Comparison of ENCODE assay signal across 13 mouse cellular contexts in the genomic region with DNA sequence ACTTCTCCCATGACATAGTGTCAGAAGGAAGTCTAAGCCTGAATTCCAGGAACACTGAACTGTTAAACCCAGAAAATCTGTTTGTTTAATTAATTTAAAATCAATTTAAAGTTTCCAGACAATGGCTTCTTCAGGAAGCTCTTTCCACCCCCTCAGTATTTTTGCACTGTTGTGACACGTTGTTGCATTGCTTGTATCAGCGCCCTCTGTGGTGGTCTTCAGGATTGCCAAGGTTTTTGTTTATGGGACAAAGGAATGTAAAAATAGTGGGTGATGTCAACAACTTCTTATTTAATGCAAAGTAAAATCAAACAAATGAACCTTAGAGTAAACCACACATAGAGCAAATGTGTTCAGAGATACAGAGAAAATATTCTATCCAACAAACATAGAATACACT.
DNase-seq lines count a peak whose midpoint lies in the region; ATAC-seq and TF ChIP-seq lines count a peak whose summit lies in the region.
"Had no signal": no experiment of that assay in that cellular context is flagged by ENCODE, and none has a peak within 500 bp of the region (broad histone marks: within the 10 kb centered on the region; RNA-seq: fewer than 3 reads in every experiment).

No protein-coding gene starts in this region.

- in situ Hi-C loops in CH12.LX (cut with MboI; ENCODE audit: low pct_ligation_motif_present, low pct_unique_long_range_greater_than_20kb, low sequenced_read_pairs) = loop anchor here (25.0 kb wide), 1 partner anchor 244 kb away; the partner anchor contains the start of gene Nemp2

- peak; percentile 10 to 37 for DNase-seq in kidney, postnatal 4 days
- DNase-seq in kidney, postnatal 25 days = no peak
- DNase-seq in B cell, adult 2 months = peak; percentile 12 to 21
- peak; percentile 21 for DNase-seq in CH12.LX (ENCODE audit: extremely low read depth)
- DNase-seq in embryo, embryonic 11 days = peak; percentile 19
- no peak for DNase-seq in gastrocnemius, postnatal 10 days
- DNase-seq: gastrocnemius, postnatal 25 days; lung, postnatal 36 days; spleen, adult 18-20 months had no signal

- H3K36me3 ChIP-seq in CH12.LX (replicated peaks in 1 of 2; ENCODE audit: control insufficient read depth in 1 of 2, insufficient read depth in 1 of 2, low read length in 1 of 2) = no peaks in the 10 kb centered on the region
- H3K36me3 ChIP-seq in midbrain, embryonic 13.5 days = no peaks in the 10 kb centered on the region
- H3K36me3 ChIP-seq: forebrain, embryonic 10.5 days; kidney, embryonic 15.5 days had no signal

- no peak for TF ChIP-seq RAD21 in CH12.LX (IDR thresholded peaks at IDR 0.05; ENCODE audit: low read depth, low read length)

- no peak overlapping the region for H3K4me2 ChIP-seq in CH12.LX (ENCODE audit: insufficient read depth, low read depth, poor library complexity, severe bottlenecking)
- no peak overlapping the region for H3K4me2 ChIP-seq in midbrain, embryonic 13.5 days (replicated peaks)
- H3K4me2 ChIP-seq: kidney, embryonic 15.5 days had no signal

- peak in 1 of 2 experiments; percentile 46; a peak in 2 of 4 replicates for TF ChIP-seq CTCF in CH12.LX (conservative IDR thresholded peaks at IDR 0.05 in 1 of 2, IDR thresholded peaks at IDR 0.05 in 1 of 2; ENCODE audit: low read depth in 2 of 2, low read length in 2 of 2)

- no peaks in the 10 kb centered on the region for H3K27me3 ChIP-seq in CH12.LX (replicated peaks)
- H3K27me3 ChIP-seq in midbrain, embryonic 13.5 days = no peaks in the 10 kb centered on the region
- H3K27me3 ChIP-seq: kidney, embryonic 15.5 days had no signal

- no peak for ATAC-seq in midbrain, embryonic 13.5 days

- no peaks in the 10 kb centered on the region for H3K9me3 ChIP-seq in CH12.LX (replicated peaks; ENCODE audit: low read length)
- no peaks in the 10 kb centered on the region for H3K9me3 ChIP-seq in midbrain, embryonic 13.5 days
- H3K9me3 ChIP-seq: forebrain, embryonic 10.5 days; kidney, embryonic 15.5 days had no signal

- no peak overlapping the region for H3K27ac ChIP-seq in CH12.LX (ENCODE audit: insufficient read depth, low read depth)
- H3K27ac ChIP-seq in midbrain, embryonic 13.5 days = no peak overlapping the region
- H3K27ac ChIP-seq: forebrain, embryonic 10.5 days; kidney, embryonic 15.5 days had no signal

- dilution Hi-C loops in CH12.LX (cut with MboI; ENCODE audit: extremely low pct_ligation_motif_present, extremely low pct_unique_long_range_greater_than_20kb, low sequenced_read_pairs) = no loop called here

- H3K79me2 ChIP-seq in CH12.LX (replicated peaks; ENCODE audit: control insufficient read depth, extremely low read depth, insufficient read depth, poor library complexity, severe bottlenecking) = no peaks in the 10 kb centered on the region

- no peak overlapping the region for H3K9ac ChIP-seq in CH12.LX (ENCODE audit: insufficient read depth, low read depth)
- no peak overlapping the region for H3K9ac ChIP-seq in midbrain, embryonic 13.5 days (replicated peaks)
- H3K9ac ChIP-seq: kidney, embryonic 15.5 days had no signal

- no peak overlapping the region for H3K4me3 ChIP-seq in CH12.LX (replicated peaks in 1 of 3; ENCODE audit: low read depth in 2 of 3, low read length in 2 of 3, poor library complexity in 1 of 3)
- no peak overlapping the region for H3K4me3 ChIP-seq in midbrain, embryonic 13.5 days (replicated peaks)
- H3K4me3 ChIP-seq: forebrain, embryonic 10.5 days; kidney, embryonic 15.5 days; myocyte had no signal

- no peak for TF ChIP-seq POLR2A in CH12.LX (IDR thresholded peaks at IDR 0.05; ENCODE audit: low read depth, low read length)

- H3K4me1 ChIP-seq in CH12.LX (ENCODE audit: control insufficient read depth in 1 of 2, insufficient read depth in 2 of 2) = peaks cover 0 to 3% of the 10 kb centered on the region in 2 experiments; a peak in 1 of 4 replicates
- H3K4me1 ChIP-seq in midbrain, embryonic 13.5 days (replicated peaks) = no peaks in the 10 kb centered on the region
- H3K4me1 ChIP-seq: forebrain, embryonic 10.5 days; kidney, embryonic 15.5 days had no signal

- no peak for TF ChIP-seq EP300 in CH12.LX (IDR thresholded peaks at IDR 0.05; ENCODE audit: low read length)

- WGBS in midbrain, embryonic 13.5 days = 37% methylated on average over 2 of the region's 2 CpGs

TF ChIP-seq in CH12.LX, 34 proteins besides CTCF, POLR2A, EP300 and RAD21:
- TF ChIP-seq USF2 (conservative IDR thresholded peaks at IDR 0.05; ENCODE audit: low read depth, low read length) = no peak
- TF ChIP-seq ETS1 (conservative IDR thresholded peaks at IDR 0.05; ENCODE audit: low read depth, low read length) = no peak
- TF ChIP-seq PAX5 (IDR thresholded peaks at IDR 0.05; ENCODE audit: low read length) = no peak
- no peak for TF ChIP-seq USF1 (IDR thresholded peaks at IDR 0.05; ENCODE audit: low read depth, low read length)
- TF ChIP-seq GABPA (IDR thresholded peaks at IDR 0.05; ENCODE audit: insufficient replicate concordance, low read depth, low read length) = no peak
- no peak for TF ChIP-seq CHD1 (IDR thresholded peaks at IDR 0.05; ENCODE audit: low read depth, low read length)
- no peak for TF ChIP-seq BHLHE40 (IDR thresholded peaks at IDR 0.05; ENCODE audit: low read depth, low read length)
- no peak for TF ChIP-seq NRF1 (IDR thresholded peaks at IDR 0.05; ENCODE audit: low read depth, low read length)
- no peak for TF ChIP-seq MXI1 (IDR thresholded peaks at IDR 0.05; ENCODE audit: low read depth, low read length)
- TF ChIP-seq MAZ (IDR thresholded peaks at IDR 0.05; ENCODE audit: low read depth, low read length) = no peak
- no peak for TF ChIP-seq NELFE (IDR thresholded peaks at IDR 0.05; ENCODE audit: low read depth, low read length)
- no peak for TF ChIP-seq MYC (IDR thresholded peaks at IDR 0.05; ENCODE audit: low read depth, low read length)
- TF ChIP-seq JUN (IDR thresholded peaks at IDR 0.05; ENCODE audit: insufficient read depth, low read depth, low read length) = no peak
- no peak for TF ChIP-seq SMC3 (IDR thresholded peaks at IDR 0.05; ENCODE audit: low read depth, low read length)
- no peak for TF ChIP-seq POLR2AphosphoS2 (IDR thresholded peaks at IDR 0.05; ENCODE audit: low read depth, low read length)
- TF ChIP-seq ZMIZ1 (IDR thresholded peaks at IDR 0.05; ENCODE audit: low read depth, low read length) = no peak

Comparison
In these comparisons a context has a peak if more than half of its experiments do, and no peak if none do; other contexts are left out.
1. DNase-seq: peak in kidney, postnatal 4 days (2 of 2), B cell, adult 2 months (2 of 2), CH12.LX (single experiment) and embryo, embryonic 11 days (single experiment); none in kidney, postnatal 25 days (0 of 2) and gastrocnemius, postnatal 10 days (single experiment).